In the genomic region with DNA sequence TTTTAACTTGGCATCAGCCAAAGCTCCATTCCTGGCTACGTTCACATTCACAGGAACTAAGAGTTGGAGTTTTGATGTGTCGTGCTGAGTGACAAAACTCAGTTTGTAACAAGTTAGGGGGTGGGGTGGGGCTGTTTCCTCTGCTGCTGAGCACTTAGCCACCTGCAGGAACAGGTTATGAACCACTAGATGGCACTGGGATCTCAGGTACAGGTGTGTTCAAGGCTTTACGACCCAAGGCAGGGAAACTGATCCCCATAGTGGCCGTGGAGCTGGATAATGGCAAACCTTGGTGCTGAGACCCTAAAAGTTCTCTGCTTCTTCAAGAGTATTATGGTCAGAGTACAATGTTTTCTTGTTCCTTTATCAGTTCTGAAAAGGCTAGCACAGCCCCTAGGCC, we compare ENCODE assay signal across 22 mouse cellular contexts. TPM values are rescaled to one million over a fixed set of nuclear protein-coding genes. Genes with fewer than 3 reads are reported as not detected.
A peak's percentile ranks its signal among the peaks of the same experiment; 100 is the strongest.
DNase-seq lines count a peak whose midpoint lies in the region; ATAC-seq and TF ChIP-seq lines count a peak whose summit lies in the region.
"Had no signal": no experiment of that assay in that cellular context is flagged by ENCODE, and none has a peak within 500 bp of the region (broad histone marks: within the 10 kb centered on the region; RNA-seq: fewer than 3 reads in every experiment).

No protein-coding gene starts in this region.

- no peak overlapping the region for H3K27ac ChIP-seq in hindbrain, postnatal 0 days
- no peak overlapping the region for H3K27ac ChIP-seq in hindbrain, embryonic 14.5 days
- no peak overlapping the region for H3K27ac ChIP-seq in cortical plate, adult 2 months (ENCODE audit: insufficient read depth, low read length)
- H3K27ac ChIP-seq: embryonic facial prominence, embryonic 12.5 days; limb, embryonic 12.5 days; liver, embryonic 15.5 days; midbrain, embryonic 12.5 days; neural tube, embryonic 13.5 days had no signal

- 0 out of 2 replicates have a peak, but pooled peaks cover 2% of the 10 kb centered on the region for H3K4me1 ChIP-seq in hindbrain, postnatal 0 days (ENCODE audit: insufficient read depth, low read length)
- H3K4me1 ChIP-seq in hindbrain, embryonic 14.5 days (replicated peaks; ENCODE audit: control insufficient read depth, insufficient read depth, low read length), result peaks cover 6% of the 10 kb centered on the region
- no peaks in the 10 kb centered on the region for H3K4me1 ChIP-seq in lung, adult 2 months (ENCODE audit: control insufficient read depth, insufficient read depth, low read length)
- H3K4me1 ChIP-seq in E14TG2a.4 (replicated peaks; ENCODE audit: low read depth, low read length), result no peaks in the 10 kb centered on the region
- H3K4me1 ChIP-seq in cortical plate, adult 2 months (ENCODE audit: control insufficient read depth, insufficient read depth, low read length), result no peaks in the 10 kb centered on the region
- H3K4me1 ChIP-seq: liver, embryonic 15.5 days; midbrain, embryonic 12.5 days had no signal

- no peak overlapping the region for H3K9ac ChIP-seq in hindbrain, postnatal 0 days (replicated peaks; ENCODE audit: low read length)
- H3K9ac ChIP-seq in hindbrain, embryonic 14.5 days, result no peak overlapping the region
- H3K9ac ChIP-seq: embryonic facial prominence, embryonic 12.5 days; limb, embryonic 12.5 days; liver, embryonic 15.5 days; midbrain, embryonic 12.5 days; neural tube, embryonic 13.5 days had no signal

- H3K9me3 ChIP-seq in hindbrain, postnatal 0 days (ENCODE audit: low read length), result no peaks in the 10 kb centered on the region
- H3K9me3 ChIP-seq in hindbrain, embryonic 14.5 days (ENCODE audit: control insufficient read depth, low read length), result no peaks in the 10 kb centered on the region
- no peaks in the 10 kb centered on the region for H3K9me3 ChIP-seq in E14TG2a.4 (ENCODE audit: low read length)
- H3K9me3 ChIP-seq: embryonic facial prominence, embryonic 12.5 days; limb, embryonic 12.5 days; liver, embryonic 15.5 days; midbrain, embryonic 12.5 days; neural tube, embryonic 13.5 days had no signal

- H3K27me3 ChIP-seq in hindbrain, postnatal 0 days (ENCODE audit: insufficient read depth, low read length), result no peaks in the 10 kb centered on the region
- H3K27me3 ChIP-seq in hindbrain, embryonic 14.5 days (ENCODE audit: control insufficient read depth, insufficient read depth, low read length), result no peaks in the 10 kb centered on the region
- H3K27me3 ChIP-seq in E14TG2a.4 (ENCODE audit: insufficient read depth, low read length), result peaks cover 37% of the 10 kb centered on the region
- H3K27me3 ChIP-seq: neural tube, embryonic 13.5 days had no signal

- no peak overlapping the region for H3K4me2 ChIP-seq in hindbrain, postnatal 0 days (ENCODE audit: low read depth, low read length)
- H3K4me2 ChIP-seq in hindbrain, embryonic 14.5 days (replicated peaks), result no peak overlapping the region
- H3K4me2 ChIP-seq: embryonic facial prominence, embryonic 12.5 days; limb, embryonic 12.5 days; liver, embryonic 15.5 days; midbrain, embryonic 12.5 days; neural tube, embryonic 13.5 days had no signal

- no peak for ATAC-seq in hindbrain, postnatal 0 days
- ATAC-seq in hindbrain, embryonic 14.5 days (ENCODE audit: low FRiP score), result no peak
- no peak for ATAC-seq in inflammation-experienced regulatory T-cells, adult 6 months

- no peak for TF ChIP-seq POLR2A in lung, adult 2 months (IDR thresholded peaks at IDR 0.05; ENCODE audit: borderline replicate concordance, extremely low read depth, low read depth, low read length)
- no peak for TF ChIP-seq POLR2A in cortical plate, adult 2 months (IDR thresholded peaks at IDR 0.05; ENCODE audit: extremely low read depth, insufficient read depth, low read length)

- WGBS in hindbrain, postnatal 0 days, result 52% methylated on average over 4 of the region's 4 CpGs
- WGBS in hindbrain, embryonic 14.5 days, result 67% methylated on average over 4 of the region's 4 CpGs
- 31% methylated on average over 4 of the region's 4 CpGs for WGBS in lung, adult 2 months

- no peaks in the 10 kb centered on the region for H3K36me3 ChIP-seq in hindbrain, postnatal 0 days (ENCODE audit: insufficient read depth, low read length)
- no peaks in the 10 kb centered on the region for H3K36me3 ChIP-seq in hindbrain, embryonic 14.5 days (replicated peaks; ENCODE audit: control insufficient read depth, insufficient read depth)
- no peaks in the 10 kb centered on the region for H3K36me3 ChIP-seq in E14TG2a.4 (ENCODE audit: insufficient read depth, low read length)
- H3K36me3 ChIP-seq: embryonic facial prominence, embryonic 12.5 days; limb, embryonic 12.5 days; liver, embryonic 15.5 days; midbrain, embryonic 12.5 days; neural tube, embryonic 13.5 days had no signal

- no peak overlapping the region for H3K4me3 ChIP-seq in hindbrain, postnatal 0 days (ENCODE audit: low read length)
- H3K4me3 ChIP-seq in hindbrain, embryonic 14.5 days (replicated peaks; ENCODE audit: low read length), result no peak overlapping the region
- H3K4me3 ChIP-seq in lung, adult 2 months (replicated peaks; ENCODE audit: extremely low read depth, low read depth, low read length), result no peak overlapping the region
- no peak overlapping the region for H3K4me3 ChIP-seq in E14TG2a.4 (replicated peaks; ENCODE audit: low read length)
- no peak overlapping the region for H3K4me3 ChIP-seq in cortical plate, adult 2 months (ENCODE audit: insufficient read depth, low read length)
- H3K4me3 ChIP-seq: embryonic facial prominence, embryonic 12.5 days; limb, embryonic 12.5 days; liver, embryonic 15.5 days; midbrain, embryonic 12.5 days; neural tube, embryonic 13.5 days had no signal

- DNase-seq in hindbrain, postnatal 0 days (ENCODE audit: low spot score), result no peak
- DNase-seq in hindbrain, embryonic 14.5 days (ENCODE audit: low spot score), result no peak
- DNase-seq in lung, adult 2 months, result no peak
- no peak for DNase-seq in lung, adult 18-20 months
- DNase-seq in cerebellum, adult 11 months, result no peak
- DNase-seq: adrenal gland, postnatal 14 days; cerebellum, adult 18-20 months; cerebellum, postnatal 36 days; gastrocnemius, postnatal 14 days; kidney, adult 9 months; thymus, postnatal 4 days had no signal

- TF ChIP-seq CTCF in hindbrain, postnatal 0 days (IDR thresholded peaks at IDR 0.05; ENCODE audit: low read depth), result peak; percentile 56
- TF ChIP-seq CTCF in lung, adult 2 months (IDR thresholded peaks at IDR 0.05; ENCODE audit: insufficient read depth, low read length), result peak; percentile 40
- peak; percentile 31; the same call in 1 of the 2 replicates for TF ChIP-seq CTCF in E14TG2a.4 (conservative IDR thresholded peaks at IDR 0.05; ENCODE audit: low read length)
- peak; percentile 31; the same call in 1 of the 2 replicates for TF ChIP-seq CTCF in cortical plate, adult 2 months (IDR thresholded peaks at IDR 0.05; ENCODE audit: extremely low read depth, insufficient read depth, low read length)

RNA-seq across cellular contexts. Expression of gene Dact2, which starts 29.6 kb away (rescaled TPM):
- total RNA-seq in hindbrain, postnatal 0 days (2014; rRNA removed), result 18.6 and 25.3 TPM in 2 replicates
- polyA plus RNA-seq in hindbrain, postnatal 0 days (2015; fragmentation: Nextera tagmentation; extraction: Ambion mirVana), result 2.0 and 2.1 TPM in 2 replicates
- 3.0 and 3.1 TPM in 2 replicates for polyA plus RNA-seq in hindbrain, embryonic 14.5 days (2014; fragmentation: Nextera tagmentation; extraction: Ambion mirVana)
- polyA plus RNA-seq in lung, adult 2 months (2012; rRNA removed), result 3.0 and 3.3 TPM in 2 replicates
- 69.7 and 71.4 TPM in 2 replicates for polyA plus RNA-seq in cortical plate, adult 2 months (2012; rRNA removed)
- polyA plus RNA-seq in inflammation-experienced regulatory T-cells, adult 6 months (2017; shearing (Covaris generic)), result under 1 TPM in 1 of 3 experiments, not detected in 2; 0.11 TPM
- total RNA-seq: hematopoietic stem cell, adult 5-6 weeks; megakaryocyte progenitor cell, adult 5-6 weeks; MEL had no signal

RNA-seq across cellular contexts. Expression of gene Smoc2, which starts 45.6 kb away (rescaled TPM):
- 5.9 and 10.4 TPM in 2 replicates for total RNA-seq in hindbrain, postnatal 0 days (2014; rRNA removed)
- 6.3 and 8.6 TPM in 2 replicates for polyA plus RNA-seq in hindbrain, postnatal 0 days (2015; fragmentation: Nextera tagmentation; extraction: Ambion mirVana)
- 3.5 and 5.3 TPM in 2 replicates for polyA plus RNA-seq in hindbrain, embryonic 14.5 days (2014; fragmentation: Nextera tagmentation; extraction: Ambion mirVana)
- polyA plus RNA-seq in lung, adult 2 months (2012; rRNA removed), result 21.9 and 24.1 TPM in 2 replicates
- 11.0 and 14.2 TPM in 2 replicates for polyA plus RNA-seq in cortical plate, adult 2 months (2012; rRNA removed)
- polyA plus RNA-seq in inflammation-experienced regulatory T-cells, adult 6 months (2017; shearing (Covaris generic)), result under 1 TPM in 2 of 3 experiments, not detected in 1; 0.24 to 0.42 TPM
- total RNA-seq: hematopoietic stem cell, adult 5-6 weeks; megakaryocyte progenitor cell, adult 5-6 weeks; MEL had no signal

Comparison
In these comparisons a context has a peak if more than half of its experiments do, and no peak if none do; other contexts are left out.
1. RNA of gene Dact2, which starts 29.6 kb away (polyA plus RNA-seq): 69.7 to 71.4 TPM in cortical plate, adult 2 months; 3.0 to 3.1 TPM in hindbrain, embryonic 14.5 days, 3.0 to 3.3 TPM in lung, adult 2 months, 2.0 to 2.1 TPM in hindbrain, postnatal 0 days and 0.11 TPM in inflammation-experienced regulatory T-cells, adult 6 months; every median in the first group is over 10 times any median in the second.
2. Peak in every context shown above with its lines, with median percentiles within 50 percentile points of each other: CTCF ChIP-seq.